Mouse (Mus musculus): ENCODE data around the gene Mars.
A peak's percentile ranks its signal among the peaks of the same experiment; 100 is the strongest.

GRCm38 (mm10) chr10:127351719-127352118 is 40.1 kb upstream of the Mars start:
- TF ChIP-seq MAZ (IDR thresholded peaks at IDR 0.05; ENCODE audit: low read depth, low read length) (peak; percentile 76; the same call in 1 of the 2 replicates), E2F4 (IDR thresholded peaks at IDR 0.05; ENCODE audit: insufficient replicate concordance, low read depth, low read length) (no peak)

Measured in CH12.LX (cell line).